Mouse (Mus musculus) lung, adult 2 months (tissue): ENCODE results near the gene Adm.

Experiments used
- CTCF ChIP-seq: fragments of 200-500 bp; IDR thresholded peaks from 2 replicates; pipeline ENCODE4 v1.5.1; 2011; ENCODE audit warnings: mild to moderate bottlenecking, low read length, control low read depth; ENCODE audit not compliant: insufficient read depth
- POLR2A ChIP-seq: fragments of 200-500 bp; IDR thresholded peaks from 2 replicates; pipeline ENCODE4 v1.6.1; 2011; ENCODE audit warnings: low read depth, mild to moderate bottlenecking, control low read depth, low read length, borderline replicate concordance; ENCODE audit errors: extremely low read depth

- TF ChIP-seq POLR2A (no peak), CTCF (no peak)
Observed at GRCm38 (mm10) chr7:110639291-110639915, 11.9 kb downstream of the Adm start.
